Mouse (Mus musculus) embryonic facial prominence, embryonic 13.5 days (tissue): ENCODE measurements at regions not wholly inside any gene's neighbourhood (a gene's known extent, or its start where the extent isn't known, plus 50 kb on each side); places are given as distances from the start of the nearest gene placed in this dataset.

ENCODE experiments used
- ATAC-seq: fragments of 200-750 bp; cut with Nextera tagmentation; 2 replicates; pipeline ENCODE4 v1.8.0; 2017; ENCODE audit warnings: low read depth; ENCODE audit not compliant: insufficient number of reproducible peaks, insufficient read depth, low FRiP score, low TSS enrichment
- H3K27ac ChIP-seq: fragments of 300-500 bp; sonication (generic); 2 replicates; pipeline ENCODE4 v1.5.1; 2015; ENCODE audit warnings: moderate library complexity, mild to moderate bottlenecking, inconsistent platforms
- H3K27me3 ChIP-seq: fragments of 300-500 bp; sonication (generic); 2 replicates; pipeline ENCODE4 v1.6.1; 2015; ENCODE audit warnings: mild to moderate bottlenecking, inconsistent platforms
- H3K36me3 ChIP-seq: fragments of 300-500 bp; sonication (generic); 2 replicates; pipeline ENCODE4 v1.6.1; 2015; ENCODE audit warnings: mild to moderate bottlenecking, inconsistent platforms
- H3K4me1 ChIP-seq: fragments of 300-500 bp; sonication (generic); 2 replicates; pipeline ENCODE4 v1.6.1; 2015; ENCODE audit warnings: inconsistent platforms
- H3K4me2 ChIP-seq: fragments of 300-500 bp; sonication (generic); 2 replicates; pipeline ENCODE4 v1.6.1; 2015; ENCODE audit warnings: moderate library complexity, mild to moderate bottlenecking, inconsistent platforms
- H3K4me3 ChIP-seq: fragments of 300-500 bp; sonication (generic); 2 replicates; pipeline ENCODE4 v1.5.1; 2015; ENCODE audit warnings: mild to moderate bottlenecking, inconsistent platforms
- H3K9ac ChIP-seq: fragments of 300-500 bp; sonication (generic); 2 replicates; pipeline ENCODE4 v1.6.1; 2015; ENCODE audit warnings: mild to moderate bottlenecking, inconsistent platforms
- H3K9me3 ChIP-seq: fragments of 300-500 bp; sonication (generic); 2 replicates; pipeline ENCODE4 v1.6.1; 2016; ENCODE audit warnings: inconsistent platforms
- WGBS: fragments of 180-500 bp; shearing (Covaris S2); methylation state at CpG from one replicate; pipeline ENCODE4 v1.1.7; 2015; ENCODE audit warnings: mixed read lengths; 5-methylcytosine and 5-hydroxymethylcytosine counted together

GRCm38 (mm10) chr16:46567446-46567845 lies 69.1 kb upstream of the Nectin3 start:
- no peak for ATAC-seq
- Histone ChIP-seq H3K4me3 (no peak overlapping the region), H3K4me2 (no peak overlapping the region), H3K36me3 (no peaks in the 10 kb centered on the region), H3K27ac (no peak overlapping the region), H3K9me3 (no peaks in the 10 kb centered on the region), H3K27me3 (no peaks in the 10 kb centered on the region), H3K9ac (no peak overlapping the region), H3K4me1 (no peaks in the 10 kb centered on the region)
- 71% methylated on average over 1 of the region's 1 CpGs for WGBS

- Histone ChIP-seq H3K36me3 (no peaks in the 10 kb centered on the region), H3K9ac (no peak overlapping the region), H3K27me3 (no peaks in the 10 kb centered on the region), H3K4me3 (no peak overlapping the region), H3K9me3 (no peaks in the 10 kb centered on the region), H3K4me1 (no peaks in the 10 kb centered on the region), H3K4me2 (no peak overlapping the region), H3K27ac (no peak overlapping the region)
- no peak for ATAC-seq
- 78% methylated on average over 4 of the region's 4 CpGs for WGBS
Measured at GRCm38 (mm10) chr16:46566020-46566581, 67.8 kb upstream of the Nectin3 start.

GRCm38 (mm10) chr16:46557281-46557680 lies 59.0 kb upstream of the Nectin3 start:
- no peaks in the 10 kb centered on the region for H3K4me1 ChIP-seq
- no peak overlapping the region for H3K9ac ChIP-seq
- no peak for ATAC-seq
- whole genome bisulfite sequencing = 51% methylated on average over 3 of the region's 3 CpGs
- no peak overlapping the region for H3K4me3 ChIP-seq
- no peaks in the 10 kb centered on the region for H3K36me3 ChIP-seq
- H3K27me3 ChIP-seq = no peaks in the 10 kb centered on the region
- H3K9me3 ChIP-seq = no peaks in the 10 kb centered on the region
- H3K27ac ChIP-seq = no peak overlapping the region
- H3K4me2 ChIP-seq = no peak overlapping the region

GRCm38 (mm10) chr16:46548207-46548606 lies 49.9 kb upstream of the Nectin3 start:
- H3K4me3 ChIP-seq = no peak overlapping the region
- H3K27me3 ChIP-seq = no peaks in the 10 kb centered on the region
- H3K4me1 ChIP-seq = no peaks in the 10 kb centered on the region
- WGBS = 72% methylated on average over 1 of the region's 1 CpGs
- H3K9ac ChIP-seq = no peak overlapping the region
- no peak overlapping the region for H3K4me2 ChIP-seq
- H3K9me3 ChIP-seq = no peaks in the 10 kb centered on the region
- no peak overlapping the region for H3K27ac ChIP-seq
- H3K36me3 ChIP-seq = no peaks in the 10 kb centered on the region
- ATAC-seq = no peak
